Mouse (Mus musculus) embryo, embryonic 11 days (tissue): ENCODE measurements at regions not wholly inside any gene's neighbourhood (a gene's known extent, or its start where the extent isn't known, plus 50 kb on each side); places are given as distances from the start of the nearest gene placed in this dataset.
"Not testable (repeated sequence)": the region's sequence is repeated elsewhere in the genome, so short reads cannot be mapped to it uniquely, and the experiment has no call there.

ENCODE experiments used
- DNase-seq: peaks from one replicate; pipeline ENCODE4 v3.0.0-alpha.2; 2015

DNA sequence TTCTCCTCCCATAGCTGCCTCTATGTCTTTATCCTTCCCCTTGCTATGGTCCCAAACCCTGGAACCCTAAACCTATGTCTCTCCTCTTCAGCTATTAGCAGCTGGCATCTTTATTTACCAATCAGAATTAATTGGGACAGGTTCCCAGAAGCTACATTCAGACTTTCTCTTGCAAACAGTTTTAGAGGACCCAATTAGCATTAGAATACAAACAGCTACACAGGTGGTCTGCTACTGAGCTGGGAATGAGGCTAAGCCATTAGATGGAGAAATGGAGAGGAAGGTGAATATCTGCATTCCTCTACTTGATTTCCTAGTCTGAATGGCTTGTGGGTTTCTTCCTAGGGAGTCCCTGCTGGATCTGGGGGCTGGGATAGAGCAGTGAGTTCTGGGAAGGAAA lies 611.9 kb downstream of the A830018L16Rik start:
- DNase-seq, result no peak

DNA sequence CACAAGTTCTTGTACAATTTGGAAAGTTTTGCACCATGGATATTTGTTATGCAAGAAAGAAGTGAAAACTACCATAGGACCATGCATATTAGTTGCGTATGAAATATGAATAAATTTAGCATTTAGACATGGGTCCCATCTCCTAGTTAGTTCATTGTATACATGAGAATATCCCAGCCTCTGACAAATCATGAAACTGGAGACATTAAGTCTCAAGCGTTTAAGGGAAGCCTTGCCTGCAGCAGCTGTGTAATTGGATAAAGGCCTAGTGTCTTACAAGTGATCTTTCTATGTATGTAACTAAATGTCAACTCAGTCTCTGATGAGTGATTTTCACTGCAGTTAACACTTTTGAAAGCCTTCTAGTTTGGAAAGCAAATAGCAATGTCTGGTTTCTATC lies 613.5 kb downstream of the A830018L16Rik start:
- DNase-seq, result no peak

DNA sequence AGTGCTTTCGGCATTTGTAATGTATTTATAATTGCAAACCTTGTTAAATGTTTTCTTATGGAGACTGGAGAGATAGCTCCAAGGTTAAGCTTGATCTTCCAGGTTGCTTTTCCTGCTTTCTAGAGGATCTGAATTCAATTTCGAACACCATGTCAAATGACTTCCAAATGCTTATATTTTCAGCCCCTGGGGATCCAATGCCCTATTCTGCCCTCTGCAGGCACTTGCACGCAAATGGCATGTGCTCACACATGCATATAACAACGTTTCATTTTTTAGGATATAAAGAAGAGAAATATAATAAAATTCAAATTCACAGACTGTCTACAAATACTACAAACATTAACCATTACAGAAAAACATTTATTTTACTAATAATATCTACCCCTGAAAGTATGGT lies 614.2 kb downstream of the A830018L16Rik start:
- peak; percentile 17 for DNase-seq

DNA sequence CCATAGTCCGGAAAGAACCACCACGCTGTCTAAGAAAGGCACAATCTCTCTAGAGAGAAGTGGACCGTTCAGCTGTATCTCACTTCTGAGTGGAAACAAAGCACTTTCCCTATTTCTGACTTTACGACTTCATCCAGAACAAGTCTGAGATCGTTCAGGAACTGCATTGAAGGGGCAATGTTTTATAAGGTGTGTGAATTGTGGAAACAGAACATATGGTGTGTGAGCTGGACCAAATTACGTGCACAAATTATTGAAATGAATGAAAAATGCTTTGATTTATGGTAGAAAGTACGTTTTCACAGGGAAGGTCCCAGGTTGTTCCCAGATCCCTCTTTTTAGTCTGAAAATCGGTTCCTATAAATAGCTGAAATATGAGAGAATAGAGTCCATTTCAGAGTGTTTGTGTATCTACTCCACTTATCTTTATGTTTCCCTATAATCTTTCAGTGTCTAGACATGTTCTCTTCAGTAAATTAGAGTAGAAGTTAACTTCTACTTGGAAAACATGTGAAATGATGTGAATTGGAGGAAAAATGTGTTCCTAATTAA lies 638.1 kb downstream of the A830018L16Rik start:
- no peak for DNase-seq

DNA sequence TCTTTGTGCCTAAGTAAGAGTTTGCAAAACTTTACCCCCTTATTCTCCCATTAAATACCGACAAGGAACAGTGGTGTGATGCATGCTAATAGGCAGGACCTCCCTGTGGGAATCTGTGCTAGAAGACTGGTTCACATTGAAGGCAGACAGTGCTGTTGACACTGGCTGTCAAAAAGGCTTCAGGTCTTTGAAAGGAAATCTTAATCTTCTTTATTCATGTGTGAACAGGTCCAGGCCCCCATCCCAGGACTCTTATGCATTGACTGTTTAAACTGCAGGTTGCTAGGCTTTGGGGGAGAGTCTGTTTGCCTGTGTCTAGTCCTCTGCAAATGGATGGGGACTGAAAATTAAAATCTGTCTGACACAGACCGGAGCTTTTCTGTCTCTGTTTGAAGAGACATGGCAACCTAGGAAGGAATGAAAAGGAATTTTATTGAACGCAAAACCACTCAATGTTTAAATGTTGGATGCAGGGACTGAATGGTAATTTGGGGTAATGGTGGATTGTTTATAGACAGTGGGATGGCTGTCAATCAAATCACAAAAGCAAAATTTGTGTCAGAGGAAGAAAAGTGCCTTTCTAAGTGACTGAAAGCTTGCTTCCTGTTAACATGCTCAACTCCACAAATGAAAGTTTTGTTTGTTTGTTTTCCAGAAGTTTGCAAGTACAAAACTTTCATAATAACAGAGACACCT lies 642.1 kb downstream of the A830018L16Rik start:
- DNase-seq, result peak; percentile 64

DNA sequence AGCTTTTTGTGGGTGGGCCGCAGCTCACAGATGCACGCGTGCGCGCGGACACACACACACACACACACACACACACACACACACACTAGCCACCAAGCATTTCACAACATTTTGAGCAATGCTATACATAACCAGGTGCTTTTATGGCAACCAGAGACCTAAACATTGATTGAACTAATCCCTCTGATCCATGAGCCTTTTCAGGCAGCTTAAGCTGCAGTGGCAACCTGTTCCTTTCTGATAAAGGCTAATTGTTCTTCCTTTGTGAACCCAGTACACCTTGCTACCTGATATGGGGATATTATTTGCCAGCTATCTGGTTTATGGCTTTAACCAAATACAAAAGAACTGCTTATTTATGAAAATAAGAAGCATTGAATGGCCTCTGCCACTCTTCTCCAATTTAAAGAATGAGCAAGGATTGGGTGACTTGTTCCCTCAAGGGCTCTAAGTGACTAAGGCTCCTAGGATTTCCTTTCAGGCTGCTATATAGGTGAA lies 651.2 kb downstream of the A830018L16Rik start:
- DNase-seq, result no peak

DNA sequence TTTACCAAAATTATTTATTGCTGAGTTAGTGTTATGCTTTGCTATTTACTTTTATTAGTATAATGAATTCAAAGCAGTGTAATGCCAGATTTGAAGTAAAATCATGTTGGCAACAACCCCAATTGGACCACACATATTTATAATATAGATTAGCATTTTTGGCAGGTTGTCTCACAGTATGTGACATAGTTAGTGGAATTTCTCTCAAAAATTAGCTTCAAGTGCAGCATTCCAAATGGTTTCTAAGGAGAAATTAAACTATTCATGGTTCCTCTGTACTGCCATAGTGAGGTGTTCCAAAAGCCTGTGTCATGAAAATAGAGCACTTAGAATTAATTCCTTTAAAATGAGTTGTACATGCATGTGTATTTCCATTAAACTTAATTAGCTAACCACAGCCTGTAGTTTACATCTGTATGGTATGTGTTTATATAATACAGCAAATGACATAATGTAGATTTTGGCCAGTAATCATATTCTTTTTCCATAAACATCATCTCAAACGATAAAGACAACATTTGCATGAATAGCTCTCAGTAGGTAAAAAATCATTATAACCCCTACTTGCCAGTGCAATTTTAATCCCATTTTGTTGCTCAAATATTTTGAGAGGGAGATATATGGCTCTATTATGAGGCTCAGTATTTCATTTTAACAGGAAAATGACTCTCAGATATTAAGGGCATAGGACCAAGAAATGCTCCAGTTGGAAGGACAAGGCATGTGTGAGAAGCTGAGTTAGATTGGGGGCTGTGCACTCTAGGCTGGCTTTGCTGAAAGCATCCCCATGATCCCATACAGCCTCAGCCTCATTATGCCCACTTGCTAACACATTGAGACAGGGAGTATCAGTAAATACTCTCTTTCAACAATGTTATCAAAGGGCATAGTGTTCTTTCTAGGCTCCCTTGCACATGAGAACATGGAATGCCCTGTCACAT lies 678.9 kb downstream of the A830018L16Rik start:
- no peak for DNase-seq

- no peak for DNase-seq
These were observed 701.3 kb downstream of the A830018L16Rik start for GRCm38 (mm10) chr1:12115041-12115828.

GRCm38 (mm10) chr1:12117083-12117482 lies 703.2 kb downstream of the A830018L16Rik start:
- DNase-seq, result no peak

GRCm38 (mm10) chr1:12120926-12121325 lies 707.0 kb downstream of the A830018L16Rik start:
- no peak for DNase-seq

- not testable (repeated sequence) for DNase-seq
These were observed 712.7 kb downstream of the A830018L16Rik start for GRCm38 (mm10) chr1:12126611-12127010.

- DNase-seq, result no peak
These were observed 756.6 kb downstream of the A830018L16Rik start for GRCm38 (mm10) chr1:12170503-12170902.

DNA sequence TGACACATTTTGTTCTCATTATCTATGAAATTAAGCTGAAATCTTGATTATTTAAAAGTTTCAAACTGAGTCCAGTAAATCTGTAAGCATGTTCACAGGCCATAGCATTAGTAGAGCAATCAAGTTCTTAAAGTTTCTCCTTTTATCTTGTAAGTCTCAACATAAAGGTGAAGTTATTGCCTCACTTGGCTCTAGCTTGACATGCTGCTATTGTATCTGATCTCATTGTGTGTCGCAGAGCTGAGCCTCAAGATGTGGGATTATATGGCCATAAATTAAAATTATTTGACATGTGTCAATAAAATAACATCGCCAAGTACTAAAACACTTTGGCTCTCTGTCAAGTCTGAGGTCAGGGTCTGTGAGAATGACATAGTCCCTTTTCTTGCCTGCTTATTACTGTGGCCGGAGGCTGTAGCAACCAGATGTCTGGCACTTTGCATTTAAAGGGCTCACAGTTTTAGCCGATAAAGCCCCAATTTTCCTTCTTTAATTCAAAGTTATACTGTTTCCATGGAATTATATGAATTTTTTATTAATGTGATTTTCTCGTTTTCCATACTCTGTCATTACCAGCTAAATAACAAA lies 775.8 kb downstream of the A830018L16Rik start:
- DNase-seq, result no peak

- DNase-seq, result no peak
These were observed 778.7 kb downstream of the A830018L16Rik start for GRCm38 (mm10) chr1:12192588-12192987.

DNA sequence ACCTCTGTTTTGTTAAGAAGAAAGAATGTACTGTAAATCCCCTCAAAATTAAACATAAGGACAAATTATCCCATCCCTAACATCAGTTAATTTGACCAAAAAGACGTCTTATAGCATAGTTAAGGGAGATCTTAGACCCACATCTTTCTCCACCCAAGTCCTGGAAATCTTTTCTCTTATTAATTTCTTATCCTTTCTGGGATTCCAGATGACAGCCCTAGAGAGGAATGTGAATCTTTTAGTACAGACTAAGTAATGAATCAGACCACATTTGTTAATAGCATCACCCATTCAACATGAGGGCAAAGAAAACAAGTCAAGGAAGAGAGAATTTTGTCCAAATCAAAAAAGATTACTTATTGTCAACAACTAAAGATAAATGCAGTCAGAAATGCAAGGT lies 817.2 kb downstream of the A830018L16Rik start:
- DNase-seq, result no peak

DNA sequence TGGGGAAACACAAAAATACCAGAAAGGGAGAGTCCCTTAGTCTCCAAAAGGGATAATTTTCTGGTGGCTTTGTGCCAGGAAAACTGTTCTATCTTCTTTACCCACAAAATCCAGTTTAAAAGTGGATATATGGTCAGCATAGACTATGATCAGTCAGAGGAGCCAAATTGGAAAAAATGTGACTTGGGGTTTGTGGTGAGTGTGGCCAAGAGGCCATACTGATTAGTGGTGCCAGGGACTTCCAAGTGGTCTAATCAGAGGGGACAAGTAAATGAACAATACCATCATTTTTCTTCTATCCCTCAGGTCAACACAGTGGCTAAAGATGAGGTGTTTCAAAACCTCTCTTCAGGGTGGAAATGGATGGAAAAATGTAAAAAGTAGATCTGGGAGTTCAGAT lies 828.2 kb downstream of the A830018L16Rik start:
- DNase-seq, result no peak

GRCm38 (mm10) chr1:12282493-12282892 lies 868.6 kb downstream of the A830018L16Rik start:
- DNase-seq, result no peak

GRCm38 (mm10) chr1:12285551-12285950 lies 871.6 kb downstream of the A830018L16Rik start:
- DNase-seq, result peak; percentile 21

DNA sequence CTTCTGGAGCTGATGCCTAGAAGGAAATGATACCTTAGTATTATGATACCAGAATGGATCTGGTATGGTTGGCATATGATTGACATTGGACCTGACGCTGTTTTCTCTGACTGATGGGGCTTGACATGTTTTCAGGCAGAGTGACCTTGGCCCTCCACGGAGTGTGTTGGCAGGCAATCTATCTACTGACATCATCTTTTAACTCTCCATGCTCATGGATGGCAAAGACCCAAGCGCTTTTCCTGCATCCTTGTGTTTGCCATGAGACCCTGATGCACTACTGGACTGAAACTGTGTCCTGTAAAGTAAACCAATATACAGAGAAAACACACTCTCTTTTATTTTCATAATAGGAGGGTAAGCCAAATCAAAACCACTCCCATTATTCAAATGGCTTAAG lies 872.1 kb downstream of the A830018L16Rik start:
- no peak for DNase-seq

DNA sequence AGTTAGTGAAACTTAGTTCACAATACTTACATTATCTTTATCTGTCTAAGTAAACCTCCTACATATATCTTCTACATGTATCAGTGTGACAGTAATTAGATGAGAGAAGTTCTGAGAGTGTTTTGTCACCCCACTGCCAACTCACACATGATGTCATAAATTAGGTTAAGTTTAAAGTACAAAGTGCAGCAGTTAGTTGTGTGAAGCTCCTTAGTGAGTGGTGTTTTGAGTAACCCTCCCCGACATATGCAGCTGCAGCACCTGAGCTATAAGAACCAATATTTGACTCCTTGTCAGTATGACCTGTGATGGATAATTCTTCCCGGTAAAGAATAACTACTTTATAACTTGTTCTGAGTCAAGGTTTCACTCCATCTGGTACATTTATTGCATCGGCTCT lies 874.6 kb downstream of the A830018L16Rik start:
- DNase-seq, result no peak

DNA sequence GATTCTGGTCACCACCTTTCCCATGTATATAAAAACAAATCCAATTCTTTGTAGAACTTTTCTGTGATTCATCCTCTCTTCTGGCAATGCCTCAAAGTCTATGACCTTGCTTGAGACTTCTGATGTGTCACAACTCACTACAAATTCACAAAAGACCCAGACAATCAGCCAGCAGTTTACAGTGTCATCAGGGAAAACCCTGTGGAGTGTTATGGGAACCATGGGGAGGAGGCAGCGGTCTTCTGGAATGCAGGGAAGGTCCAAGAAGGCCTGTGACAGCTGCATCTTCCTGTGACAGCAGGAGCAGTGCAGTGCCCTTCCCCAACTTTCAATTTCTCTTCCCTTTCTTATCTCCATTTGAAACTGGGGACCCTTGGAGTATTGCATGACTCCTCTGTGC lies 877.9 kb downstream of the A830018L16Rik start:
- DNase-seq, result no peak

DNA sequence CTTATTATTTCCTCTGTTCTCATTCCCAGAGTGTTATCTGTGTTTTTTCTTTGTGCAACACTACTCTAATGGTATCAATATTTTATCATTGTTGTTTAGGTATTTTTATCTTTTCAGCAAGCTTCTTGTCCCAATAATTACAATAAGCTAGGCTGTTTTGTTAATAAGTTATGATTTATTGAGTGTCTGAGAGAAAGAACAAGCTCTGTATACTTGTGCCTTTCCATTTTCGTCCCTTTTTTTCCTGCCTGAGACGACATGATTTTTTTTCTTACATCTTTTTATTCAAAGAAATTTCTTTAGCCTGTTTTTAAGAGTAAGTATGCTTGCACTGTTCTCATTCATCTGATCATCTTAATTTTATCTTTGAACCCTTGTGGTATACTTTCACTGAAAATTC lies 904.1 kb downstream of the A830018L16Rik start:
- no peak for DNase-seq
